Mouse (Mus musculus): ENCODE data around the gene F5.

GRCm38 (mm10) chr1:164215540-164215939, 63.9 kb downstream of the F5 start:
- no peak for TF ChIP-seq CTCF (IDR thresholded peaks at IDR 0.05; ENCODE audit: low read depth, low read length)
- no peak for TF ChIP-seq POLR2A (IDR thresholded peaks at IDR 0.05; ENCODE audit: extremely low read depth, insufficient read depth, low read length)

Data from liver, adult 2 months (tissue).